Mouse (Mus musculus): ENCODE results near the gene Aplp1.
A peak's percentile ranks its signal among the peaks of the same experiment; 100 is the strongest.

Aplp1 gene

GRCm38 (mm10) chr7:30408639-30409038 lies 36.7 kb downstream of the Aplp1 start:
- no peak for DNase-seq

- DNase-seq = no peak
These were observed 43.0 kb downstream of the Aplp1 start for GRCm38 (mm10) chr7:30402343-30402742.

GRCm38 (mm10) chr7:30399671-30400070 lies 45.7 kb downstream of the Aplp1 start:
- DNase-seq = no peak

GRCm38 (mm10) chr7:30394871-30395270 lies 50.5 kb downstream of the Aplp1 start:
- DNase-seq = peak; percentile 65

- peak; percentile 81 for DNase-seq
These were observed 51.0 kb downstream of the Aplp1 start for GRCm38 (mm10) chr7:30394379-30394778.

- peak; percentile 52 for DNase-seq
These were observed 51.7 kb downstream of the Aplp1 start for GRCm38 (mm10) chr7:30393631-30394030.

GRCm38 (mm10) chr7:30392746-30393520 lies 52.4 kb downstream of the Aplp1 start:
- peak; percentile 11 for DNase-seq
